ENCODE assay signal across 7 mouse cellular contexts in the genomic region with DNA sequence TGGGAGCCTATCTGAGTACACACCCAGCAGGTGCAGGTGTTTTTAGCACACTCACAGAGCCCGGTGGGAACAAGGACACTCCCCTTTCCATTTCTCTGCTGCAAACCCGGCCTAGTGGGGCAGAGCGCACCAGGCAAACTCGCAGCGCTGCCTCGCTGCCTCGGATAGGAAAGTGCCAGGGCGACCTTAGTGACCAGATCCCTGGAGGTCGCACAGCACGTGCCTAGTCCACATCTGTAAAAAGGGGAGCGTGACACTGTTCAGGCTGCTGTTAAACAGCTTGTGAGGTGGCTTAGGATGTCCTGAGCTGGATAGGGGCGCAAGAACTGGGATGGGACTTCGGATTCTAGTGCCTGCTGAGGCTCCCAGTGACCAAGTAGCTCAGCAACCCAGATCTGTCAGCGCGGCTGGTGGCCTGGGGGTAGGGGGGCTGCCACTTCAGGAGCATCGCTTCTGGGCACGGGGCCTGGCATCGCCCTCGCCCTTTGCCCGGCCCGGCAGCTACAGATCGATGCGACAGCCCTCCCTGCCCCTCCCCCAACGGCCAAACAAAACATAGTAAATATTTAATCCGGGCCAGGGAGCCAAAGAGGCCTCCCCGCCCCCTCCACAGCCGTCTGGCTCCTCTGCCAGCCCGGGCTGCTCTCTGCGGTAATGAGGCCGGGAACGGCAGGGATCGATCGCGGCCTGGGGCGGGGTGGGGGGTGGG. TPM values are rescaled to one million over a fixed set of nuclear protein-coding genes. Genes with fewer than 3 reads are reported as not detected.
A peak's percentile ranks its signal among the peaks of the same experiment; 100 is the strongest.
DNase-seq lines count a peak whose midpoint lies in the region; ATAC-seq and TF ChIP-seq lines count a peak whose summit lies in the region.

No protein-coding gene starts in this region.

- peaks cover 24% of the 10 kb centered on the region for H3K4me1 ChIP-seq in forebrain, embryonic 16.5 days (replicated peaks; ENCODE audit: control insufficient read depth, insufficient read depth, low read length)
- peaks cover 25% of the 10 kb centered on the region for H3K4me1 ChIP-seq in kidney, adult 2 months (ENCODE audit: control insufficient read depth, insufficient read depth, low read length)
- peaks cover 6% of the 10 kb centered on the region for H3K4me1 ChIP-seq in lung, adult 2 months (ENCODE audit: control insufficient read depth, insufficient read depth, low read length)
- peaks cover 40% of the 10 kb centered on the region for H3K4me1 ChIP-seq in small intestine, adult 2 months (ENCODE audit: control insufficient read depth, insufficient read depth, insufficient read length, low read length)

- TF ChIP-seq POLR2A in brain, embryonic 14.5 days (IDR thresholded peaks at IDR 0.05; ENCODE audit: borderline replicate concordance, extremely low read depth, insufficient read depth, insufficient read length, poor library complexity, severe bottlenecking) = no peak
- no peak for TF ChIP-seq POLR2A in kidney, adult 2 months (IDR thresholded peaks at IDR 0.05; ENCODE audit: low read depth, low read length)
- TF ChIP-seq POLR2A in lung, adult 2 months (IDR thresholded peaks at IDR 0.05; ENCODE audit: borderline replicate concordance, extremely low read depth, low read depth, low read length) = no peak
- TF ChIP-seq POLR2A in small intestine, adult 2 months (IDR thresholded peaks at IDR 0.05; ENCODE audit: low read depth, low read length) = peak; percentile 16; the same call in 1 of the 2 replicates

- peak; percentile 64 for ATAC-seq in forebrain, embryonic 16.5 days
- ATAC-seq in monocyte, adult 5-6 weeks (replicated peaks; ENCODE audit: insufficient number of reproducible peaks, low FRiP score, low TSS enrichment, poor library complexity, severe bottlenecking) = no peak

- peak overlapping the region; percentile 55 for H3K4me2 ChIP-seq in forebrain, embryonic 16.5 days (ENCODE audit: low read length)

- H3K4me3 ChIP-seq in forebrain, embryonic 16.5 days (replicated peaks; ENCODE audit: low read length) = peak overlapping the region; percentile 30
- peak overlapping the region; percentile 36; the same call in 1 of the 2 replicates for H3K4me3 ChIP-seq in kidney, adult 2 months (ENCODE audit: insufficient read depth, low read depth, low read length)
- peak overlapping the region; percentile 46 for H3K4me3 ChIP-seq in lung, adult 2 months (replicated peaks; ENCODE audit: extremely low read depth, low read depth, low read length)
- peak overlapping the region; percentile 53 for H3K4me3 ChIP-seq in small intestine, adult 2 months (ENCODE audit: low read depth, low read length)

- 3% methylated on average over 35 of the region's 35 CpGs for WGBS in forebrain, embryonic 16.5 days
- 14% methylated on average over 35 of the region's 35 CpGs for WGBS in kidney, adult 2 months
- 17% methylated on average over 35 of the region's 35 CpGs for WGBS in lung, adult 2 months
- WGBS in small intestine, adult 2 months = 19% methylated on average over 34 of the region's 35 CpGs

- H3K36me3 ChIP-seq in forebrain, embryonic 16.5 days (ENCODE audit: control insufficient read depth, insufficient read depth) = no peaks in the 10 kb centered on the region
- no peaks in the 10 kb centered on the region for H3K36me3 ChIP-seq in kidney, adult 2 months (ENCODE audit: control insufficient read depth, insufficient read depth, low read length)
- H3K36me3 ChIP-seq in small intestine, adult 2 months (ENCODE audit: control insufficient read depth, insufficient read depth, low read length) = no peaks in the 10 kb centered on the region

- peak overlapping the region; percentile 55 for H3K9ac ChIP-seq in forebrain, embryonic 16.5 days (replicated peaks; ENCODE audit: low read depth, low read length)

- peak; percentile 50 for DNase-seq in ZHBTc4 (ENCODE audit: low read depth, low spot score)
- DNase-seq in brain, embryonic 14.5 days (ENCODE audit: low read depth) = peak; percentile 75
- DNase-seq in kidney, adult 2 months = peak; percentile 96
- peak; percentile 56 for DNase-seq in lung, adult 2 months

- no peak overlapping the region for H3K27ac ChIP-seq in forebrain, embryonic 16.5 days (ENCODE audit: low read length)
- peak overlapping the region; percentile 89 for H3K27ac ChIP-seq in kidney, adult 2 months (ENCODE audit: insufficient read depth, low read depth, low read length)
- H3K27ac ChIP-seq in small intestine, adult 2 months (ENCODE audit: insufficient read depth, low read depth, low read length) = peak overlapping the region; percentile 99

- TF ChIP-seq CTCF in brain, embryonic 14.5 days (IDR thresholded peaks at IDR 0.05; ENCODE audit: borderline replicate concordance, extremely low read depth, insufficient read depth, insufficient read length) = no peak
- no peak for TF ChIP-seq CTCF in kidney, adult 2 months (conservative IDR thresholded peaks at IDR 0.05; ENCODE audit: insufficient read depth, insufficient read length, low read depth, low read length)
- TF ChIP-seq CTCF in lung, adult 2 months (IDR thresholded peaks at IDR 0.05; ENCODE audit: insufficient read depth, low read length) = no peak
- no peak for TF ChIP-seq CTCF in small intestine, adult 2 months (IDR thresholded peaks at IDR 0.05; ENCODE audit: extremely low read depth, insufficient read length, insufficient replicate concordance, low read depth, low read length)

- H3K9me3 ChIP-seq in forebrain, embryonic 16.5 days (ENCODE audit: control insufficient read depth, low read length) = no peaks in the 10 kb centered on the region

- H3K27me3 ChIP-seq in forebrain, embryonic 16.5 days (replicated peaks; ENCODE audit: control insufficient read depth, insufficient read depth, low read length) = no peaks in the 10 kb centered on the region
- no peaks in the 10 kb centered on the region for H3K27me3 ChIP-seq in kidney, adult 2 months (replicated peaks; ENCODE audit: control insufficient read depth, insufficient read depth, low read length)
- no peaks in the 10 kb centered on the region for H3K27me3 ChIP-seq in small intestine, adult 2 months (ENCODE audit: control insufficient read depth, insufficient read depth, low read length)

RNA-seq across cellular contexts. Expression of a gene that starts 19.9 kb away (rescaled TPM):
- 6.6 and 12.1 TPM in 2 replicates for polyA plus RNA-seq in brain, embryonic 14.5 days (2012; rRNA removed)
- 5.5 and 6.3 TPM in 2 replicates for polyA plus RNA-seq in forebrain, embryonic 16.5 days (2015; fragmentation: Nextera tagmentation; extraction: Ambion mirVana)
- 11.3 and 12.7 TPM in 2 replicates for polyA plus RNA-seq in kidney, adult 2 months (2012; rRNA removed)
- polyA plus RNA-seq in lung, adult 2 months (2012; rRNA removed) = 11.6 and 12.5 TPM in 2 replicates
- polyA plus RNA-seq in small intestine, adult 2 months (2012; rRNA removed) = 8.6 and 11.8 TPM in 2 replicates
- total RNA-seq in monocyte, adult 5-6 weeks (2017) = 1.5 to 3.6 TPM (median 2.2 TPM) in 3 replicates

RNA-seq across cellular contexts. Expression of a gene that starts 22.5 kb away (rescaled TPM):
- polyA plus RNA-seq in brain, embryonic 14.5 days (2012; rRNA removed) = 19.3 and 23.9 TPM in 2 replicates
- 15.4 and 16.1 TPM in 2 replicates for polyA plus RNA-seq in forebrain, embryonic 16.5 days (2015; fragmentation: Nextera tagmentation; extraction: Ambion mirVana)
- 40.2 and 46.7 TPM in 2 replicates for polyA plus RNA-seq in kidney, adult 2 months (2012; rRNA removed)
- 21.0 and 25.7 TPM in 2 replicates for polyA plus RNA-seq in lung, adult 2 months (2012; rRNA removed)
- polyA plus RNA-seq in small intestine, adult 2 months (2012; rRNA removed) = 9.9 and 13.7 TPM in 2 replicates
- 3.0 to 22.9 TPM (median 3.2 TPM) in 3 replicates for total RNA-seq in monocyte, adult 5-6 weeks (2017)

RNA-seq across cellular contexts. Expression of a gene that starts 34.9 kb away (rescaled TPM):
- polyA plus RNA-seq in brain, embryonic 14.5 days (2012; rRNA removed) = 20.0 and 23.8 TPM in 2 replicates
- polyA plus RNA-seq in forebrain, embryonic 16.5 days (2015; fragmentation: Nextera tagmentation; extraction: Ambion mirVana) = 18.0 and 20.8 TPM in 2 replicates
- 18.6 and 33.7 TPM in 2 replicates for polyA plus RNA-seq in kidney, adult 2 months (2012; rRNA removed)
- polyA plus RNA-seq in lung, adult 2 months (2012; rRNA removed) = 15.3 and 21.1 TPM in 2 replicates
- 12.8 and 14.2 TPM in 2 replicates for polyA plus RNA-seq in small intestine, adult 2 months (2012; rRNA removed)
- 8.5 to 15.8 TPM (median 9.5 TPM) in 3 replicates for total RNA-seq in monocyte, adult 5-6 weeks (2017)

RNA-seq across cellular contexts. Expression of a gene that starts 44.2 kb away (rescaled TPM):
- 8.3 and 11.7 TPM in 2 replicates for polyA plus RNA-seq in brain, embryonic 14.5 days (2012; rRNA removed)
- polyA plus RNA-seq in forebrain, embryonic 16.5 days (2015; fragmentation: Nextera tagmentation; extraction: Ambion mirVana) = 1.2 and 2.3 TPM in 2 replicates
- 8.6 and 12.6 TPM in 2 replicates for polyA plus RNA-seq in kidney, adult 2 months (2012; rRNA removed)
- polyA plus RNA-seq in lung, adult 2 months (2012; rRNA removed) = 21.4 and 33.8 TPM in 2 replicates
- 22.9 and 29.6 TPM in 2 replicates for polyA plus RNA-seq in small intestine, adult 2 months (2012; rRNA removed)
- total RNA-seq in monocyte, adult 5-6 weeks (2017) = 0.11 to 0.95 TPM (median 0.78 TPM) in 3 replicates
